Mouse (Mus musculus): Measurements from ENCODE around the gene Bcl2l11. TPM values are rescaled to one million over a fixed set of nuclear protein-coding genes. Genes with fewer than 3 reads are reported as not detected.

Bcl2l11 gene
- total RNA-seq, 2 experiments from 2014 or later, result 8.9 to 11.3 TPM

GRCm38 (mm10) chr2:128203749-128204405 is 78.0 kb downstream of the Bcl2l11 start:
- no peak for DNase-seq (ENCODE audit: low spot score in 2 of 2)

- no peak for DNase-seq (ENCODE audit: low spot score in 2 of 2)
Observed at GRCm38 (mm10) chr2:128208541-128208940, 82.7 kb downstream of the Bcl2l11 start.

GRCm38 (mm10) chr2:128209841-128210329 is 84.0 kb downstream of the Bcl2l11 start:
- DNase-seq (ENCODE audit: low spot score in 2 of 2), result no peak

GRCm38 (mm10) chr2:128210376-128210775 is 84.5 kb downstream of the Bcl2l11 start:
- no peak for DNase-seq (ENCODE audit: low spot score in 2 of 2)

- DNase-seq (ENCODE audit: low spot score in 2 of 2), result no peak
Observed at GRCm38 (mm10) chr2:128211022-128211880, 85.4 kb downstream of the Bcl2l11 start.

- DNase-seq (ENCODE audit: low spot score in 2 of 2), result no peak
Observed at GRCm38 (mm10) chr2:128211881-128212209, 86.0 kb downstream of the Bcl2l11 start.

All from layer of hippocampus, postnatal 10 days (tissue).